Mouse (Mus musculus): Measurements from ENCODE around the gene Slc12a7. TPM values are rescaled to one million over a fixed set of nuclear protein-coding genes. Genes with fewer than 3 reads are reported as not detected.
A peak's percentile ranks its signal among the peaks of the same experiment; 100 is the strongest.
"Not testable (repeated sequence)": the region's sequence is repeated elsewhere in the genome, so short reads cannot be mapped to it uniquely, and the experiment has no call there.

The Slc12a7 gene
- polyA plus RNA-seq, 1 experiment: 24.8 TPM

DNA sequence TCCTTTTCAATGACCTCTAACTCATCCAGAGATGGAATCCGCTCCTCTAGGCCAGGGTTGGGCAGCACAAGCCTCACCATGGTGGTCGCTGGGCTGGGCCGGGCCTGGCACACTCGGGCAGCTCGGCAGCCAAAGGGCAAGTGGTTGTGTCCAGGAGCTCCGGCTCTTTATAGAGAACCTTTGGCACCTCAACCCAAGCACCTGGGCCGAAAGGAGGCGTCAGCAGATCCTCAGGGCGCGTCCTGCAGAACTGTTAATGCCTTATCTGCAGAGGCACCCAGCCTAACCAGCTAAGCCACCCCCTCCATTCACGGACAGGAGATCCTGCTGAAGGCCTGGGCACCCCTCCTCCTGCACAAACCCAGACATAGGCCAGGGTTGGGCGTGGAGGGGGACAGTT is 32.3 kb upstream of the Slc12a7 start:
- TF ChIP-seq POLR2A (IDR thresholded peaks at IDR 0.05; ENCODE audit: borderline replicate concordance, extremely low read depth, insufficient read depth, insufficient read length, poor library complexity, severe bottlenecking) (no peak), CTCF (IDR thresholded peaks at IDR 0.05; ENCODE audit: borderline replicate concordance, extremely low read depth, insufficient read depth, insufficient read length) (no peak)
- no peak for DNase-seq (ENCODE audit: low read depth)

DNA sequence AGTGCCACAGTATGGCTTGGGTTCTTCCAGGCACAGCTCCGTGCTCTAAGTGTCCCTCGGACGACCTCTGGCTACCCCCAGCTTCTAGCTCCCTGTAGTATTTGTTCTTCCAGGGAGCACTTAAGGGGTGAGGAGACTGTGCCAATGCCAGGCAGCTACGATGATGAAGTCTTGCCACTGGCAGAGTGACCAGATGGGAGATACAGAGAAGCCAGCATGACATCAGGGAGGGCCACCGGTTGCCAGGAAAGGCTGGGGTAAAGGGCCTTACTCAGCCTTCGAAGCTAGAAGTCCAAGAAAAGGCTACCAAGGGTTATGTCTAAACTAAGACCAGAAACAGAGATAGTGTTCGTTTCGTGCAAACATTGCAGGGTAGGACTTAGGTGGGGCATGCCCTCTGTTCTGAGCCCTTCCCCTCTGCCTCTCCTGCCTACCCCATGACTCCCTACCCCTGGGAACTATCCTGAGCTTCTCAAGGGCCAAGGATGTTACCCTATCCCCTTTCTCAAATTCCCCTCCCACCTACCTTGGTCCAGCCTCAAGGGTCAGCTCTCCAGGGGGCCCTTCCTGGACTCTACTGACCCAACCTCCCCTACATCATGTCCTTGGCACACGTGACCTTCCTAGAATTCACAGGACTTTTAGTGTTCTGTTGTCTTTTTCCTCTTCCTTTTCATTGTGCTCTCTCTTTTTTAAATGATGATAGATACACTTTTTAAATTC is 31.6 kb upstream of the Slc12a7 start:
- DNase-seq (ENCODE audit: low read depth): no peak
- no peak for TF ChIP-seq POLR2A (IDR thresholded peaks at IDR 0.05; ENCODE audit: borderline replicate concordance, extremely low read depth, insufficient read depth, insufficient read length, poor library complexity, severe bottlenecking)
- no peak for TF ChIP-seq CTCF (IDR thresholded peaks at IDR 0.05; ENCODE audit: borderline replicate concordance, extremely low read depth, insufficient read depth, insufficient read length)

DNA sequence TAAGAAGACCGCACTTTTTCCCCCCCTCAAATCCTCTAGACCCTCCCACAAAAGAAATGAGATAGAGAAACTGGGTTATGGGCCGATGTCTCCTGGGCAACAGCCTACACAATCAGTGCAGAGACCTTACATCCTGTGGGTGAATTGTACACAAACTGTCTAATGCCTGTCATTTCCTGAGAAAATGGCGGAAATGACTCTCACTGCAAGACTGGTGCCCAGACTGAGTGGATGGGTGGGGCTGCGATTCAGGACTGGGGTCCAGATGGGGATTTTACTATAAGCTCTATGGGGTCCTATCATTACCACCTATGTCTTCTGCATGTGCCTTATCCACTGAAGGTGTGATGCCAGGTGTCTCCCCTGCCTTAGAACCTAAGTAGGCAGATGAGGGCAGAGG is 30.1 kb upstream of the Slc12a7 start:
- no peak for TF ChIP-seq POLR2A (IDR thresholded peaks at IDR 0.05; ENCODE audit: borderline replicate concordance, extremely low read depth, insufficient read depth, insufficient read length, poor library complexity, severe bottlenecking)
- TF ChIP-seq CTCF (IDR thresholded peaks at IDR 0.05; ENCODE audit: borderline replicate concordance, extremely low read depth, insufficient read depth, insufficient read length): no peak

DNA sequence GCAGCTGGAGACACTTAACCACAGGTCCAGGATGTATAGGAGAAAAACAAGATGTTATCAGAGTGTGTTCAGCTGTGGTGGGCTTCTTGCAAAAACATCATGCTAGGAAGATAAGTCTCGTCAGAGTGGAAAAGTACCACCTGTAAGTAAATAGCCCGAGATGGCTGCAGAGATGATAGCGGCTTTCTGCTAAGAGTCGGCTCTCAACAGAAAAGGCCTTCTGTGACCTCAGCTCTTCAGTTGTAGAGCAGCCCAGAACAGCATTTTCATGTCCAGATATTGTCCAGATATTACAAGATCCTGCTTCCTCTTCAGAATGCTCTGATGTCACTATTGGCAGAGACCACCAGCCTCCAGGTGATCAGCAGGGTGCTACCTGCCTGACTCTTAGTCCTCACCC is 29.4 kb upstream of the Slc12a7 start:
- DNase-seq (ENCODE audit: low read depth): not testable (repeated sequence)

More for the DNA sequence above, 30.1 kb upstream of the Slc12a7 start:
- no peak for DNase-seq (ENCODE audit: low read depth)

DNA sequence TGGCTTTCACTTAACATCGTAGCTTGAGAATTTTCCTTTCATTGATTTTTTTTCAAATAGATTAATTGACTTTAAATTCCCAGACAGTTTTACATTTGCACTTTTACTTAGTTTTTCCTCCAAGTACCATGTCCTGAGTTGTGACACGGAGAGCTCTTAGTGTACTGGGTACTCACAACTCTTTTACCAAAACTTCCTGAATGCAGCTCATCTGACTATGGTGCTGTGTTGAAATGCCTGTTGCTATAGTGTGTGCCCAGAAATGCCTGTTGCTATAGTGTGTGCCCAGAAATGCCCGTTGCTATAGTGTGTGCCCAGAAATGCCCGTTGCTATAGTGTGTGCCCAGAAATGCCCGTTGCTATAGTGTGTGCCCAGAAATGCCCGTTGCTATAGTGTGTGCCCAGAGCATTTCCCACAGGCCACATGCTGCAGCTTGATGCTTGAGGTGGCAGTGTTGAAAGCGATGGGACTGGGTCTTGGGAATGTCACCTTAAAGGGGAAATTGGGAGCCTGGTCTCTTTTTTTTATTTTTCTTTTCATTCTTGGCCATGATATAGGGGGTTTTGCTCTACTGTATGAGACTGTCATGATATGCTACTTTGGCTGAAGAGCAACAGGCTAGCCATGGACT is 28.1 kb upstream of the Slc12a7 start, which contains the start of gene Slc6a19:
Slc6a19 (minus strand) TSS at position 172 of the 632 bp plus-strand sequence.
- peak; percentile 63 for DNase-seq (ENCODE audit: low read depth)
- TF ChIP-seq CTCF (IDR thresholded peaks at IDR 0.05; ENCODE audit: borderline replicate concordance, extremely low read depth, insufficient read depth, insufficient read length): no peak
- no peak for TF ChIP-seq POLR2A (IDR thresholded peaks at IDR 0.05; ENCODE audit: borderline replicate concordance, extremely low read depth, insufficient read depth, insufficient read length, poor library complexity, severe bottlenecking)

DNA sequence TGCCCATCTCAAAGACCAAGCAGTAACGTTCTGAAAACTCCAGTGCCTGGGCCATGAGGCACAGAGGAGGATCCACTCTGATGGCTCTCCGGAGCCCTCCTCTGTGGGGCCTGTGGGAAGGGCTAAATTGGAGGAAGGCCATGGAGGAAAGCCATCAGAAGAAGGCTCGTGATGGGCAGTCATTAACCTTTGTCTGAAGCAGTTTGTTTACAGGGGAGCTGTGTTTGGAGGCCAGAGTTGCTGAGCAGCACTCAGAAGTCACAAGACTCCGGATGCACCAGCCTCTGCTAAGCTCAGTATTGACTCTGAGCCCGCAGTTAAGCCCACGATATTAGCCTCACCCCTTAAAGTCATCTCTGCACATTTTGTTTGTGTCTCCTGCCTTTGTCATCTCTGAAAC is 23.4 kb upstream of the Slc12a7 start:
- no peak for TF ChIP-seq CTCF (IDR thresholded peaks at IDR 0.05; ENCODE audit: borderline replicate concordance, extremely low read depth, insufficient read depth, insufficient read length)
- no peak for TF ChIP-seq POLR2A (IDR thresholded peaks at IDR 0.05; ENCODE audit: borderline replicate concordance, extremely low read depth, insufficient read depth, insufficient read length, poor library complexity, severe bottlenecking)
- DNase-seq (ENCODE audit: low read depth): no peak

DNA sequence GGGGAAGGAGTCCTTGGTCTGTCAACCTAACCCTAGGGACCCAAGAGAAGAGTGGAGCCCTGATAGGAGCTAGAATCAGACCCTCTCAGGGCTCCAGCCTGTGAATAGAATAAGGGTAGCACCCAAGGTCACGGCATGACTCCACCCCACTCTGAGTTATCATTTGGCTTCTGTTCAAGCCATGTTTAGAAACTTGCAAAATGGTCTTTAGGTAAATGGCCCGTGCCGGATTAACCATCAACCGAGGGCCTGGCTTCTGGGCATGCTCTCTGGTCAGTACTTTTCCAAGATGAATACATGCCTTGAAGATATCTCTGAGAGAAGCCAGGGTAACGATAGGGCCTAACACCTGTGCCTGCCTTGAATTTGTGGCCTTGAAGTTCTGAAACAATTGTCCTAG is 21.7 kb upstream of the Slc12a7 start:
- DNase-seq (ENCODE audit: low read depth): no peak
- TF ChIP-seq CTCF (IDR thresholded peaks at IDR 0.05; ENCODE audit: borderline replicate concordance, extremely low read depth, insufficient read depth, insufficient read length) (no peak), POLR2A (IDR thresholded peaks at IDR 0.05; ENCODE audit: borderline replicate concordance, extremely low read depth, insufficient read depth, insufficient read length, poor library complexity, severe bottlenecking) (no peak)

DNA sequence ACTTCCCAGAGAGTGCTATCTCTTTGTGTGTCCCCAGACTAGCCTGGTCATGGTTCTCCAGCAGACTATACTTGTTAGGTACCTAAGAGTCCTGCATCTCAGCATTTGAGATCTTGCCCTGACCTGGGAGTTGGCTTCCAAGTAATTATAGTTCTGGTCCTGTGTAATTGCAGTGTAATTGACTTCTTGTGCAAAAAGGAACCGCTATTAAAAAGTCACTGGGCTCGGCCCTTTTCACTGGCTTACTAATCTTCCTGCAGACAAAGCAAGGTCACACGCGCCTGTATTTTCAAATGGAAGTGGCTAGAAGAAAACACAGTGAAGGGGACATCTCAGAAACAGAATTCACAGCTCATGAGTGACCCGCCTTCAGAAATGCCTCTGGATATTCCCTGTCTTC is 21.1 kb upstream of the Slc12a7 start:
- TF ChIP-seq CTCF (IDR thresholded peaks at IDR 0.05; ENCODE audit: borderline replicate concordance, extremely low read depth, insufficient read depth, insufficient read length) (no peak), POLR2A (IDR thresholded peaks at IDR 0.05; ENCODE audit: borderline replicate concordance, extremely low read depth, insufficient read depth, insufficient read length, poor library complexity, severe bottlenecking) (no peak)
- DNase-seq (ENCODE audit: low read depth): no peak

DNA sequence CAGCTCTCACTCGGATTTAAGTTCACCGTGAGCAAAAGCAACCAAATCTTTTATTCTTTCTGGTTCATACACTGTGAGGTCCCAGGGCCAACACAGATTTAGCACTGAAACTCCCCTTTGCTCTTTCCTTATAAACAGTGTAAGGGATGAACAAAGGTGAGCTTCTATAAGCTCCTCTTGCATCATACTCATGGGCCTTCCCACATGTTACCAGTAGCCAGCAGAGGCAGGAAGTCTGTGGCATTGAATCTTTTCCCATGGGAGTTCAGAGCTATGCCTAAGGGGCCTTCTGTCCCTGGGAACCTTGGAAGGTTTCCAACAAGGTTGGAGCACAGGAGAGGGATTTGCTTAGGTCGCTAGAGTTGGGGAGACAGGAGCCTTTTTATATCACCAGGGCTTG is 20.7 kb upstream of the Slc12a7 start:
- DNase-seq (ENCODE audit: low read depth): no peak
- TF ChIP-seq POLR2A (IDR thresholded peaks at IDR 0.05; ENCODE audit: borderline replicate concordance, extremely low read depth, insufficient read depth, insufficient read length, poor library complexity, severe bottlenecking) (no peak), CTCF (IDR thresholded peaks at IDR 0.05; ENCODE audit: borderline replicate concordance, extremely low read depth, insufficient read depth, insufficient read length) (no peak)

DNA sequence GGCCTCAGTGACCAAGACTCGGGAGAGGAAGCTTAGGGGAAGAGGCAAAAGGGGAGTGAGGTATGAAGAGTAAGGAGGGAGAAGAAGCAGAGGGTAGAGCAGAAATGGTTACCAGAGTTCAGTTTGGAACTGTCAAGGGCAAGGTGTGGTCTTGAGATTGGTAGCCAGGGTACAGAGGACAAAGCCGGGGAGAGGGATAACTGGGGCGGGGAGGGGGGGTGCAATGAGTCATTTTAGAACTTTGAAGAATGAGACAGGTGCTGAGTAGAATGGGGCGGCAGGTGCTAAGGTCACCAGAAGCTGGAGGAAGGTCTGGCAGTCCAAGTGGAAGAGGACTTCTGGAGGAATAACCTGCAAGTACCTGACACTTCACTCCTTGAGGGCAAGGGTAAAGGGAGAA is 19.7 kb upstream of the Slc12a7 start:
- no peak for DNase-seq (ENCODE audit: low read depth)
- TF ChIP-seq POLR2A (IDR thresholded peaks at IDR 0.05; ENCODE audit: borderline replicate concordance, extremely low read depth, insufficient read depth, insufficient read length, poor library complexity, severe bottlenecking) (no peak), CTCF (IDR thresholded peaks at IDR 0.05; ENCODE audit: borderline replicate concordance, extremely low read depth, insufficient read depth, insufficient read length) (no peak)

DNA sequence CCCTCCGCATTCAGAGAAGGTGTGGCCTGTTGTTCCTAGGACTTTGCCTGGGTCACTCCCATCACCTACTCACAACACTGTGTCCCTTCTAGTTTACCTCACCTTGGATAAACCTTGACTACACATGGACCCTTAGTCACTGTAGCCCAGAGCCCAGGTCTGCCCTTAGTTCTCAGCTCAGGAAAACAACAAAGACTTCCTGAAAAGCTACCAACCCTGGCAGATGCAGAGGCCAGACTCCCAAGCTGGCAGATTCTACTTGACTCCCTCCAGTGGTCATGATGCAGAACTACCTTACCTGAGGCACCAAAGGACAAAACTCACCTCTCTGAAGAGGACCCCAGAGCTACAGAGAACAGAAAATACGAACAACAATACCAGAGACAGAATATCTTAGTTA is 18.9 kb upstream of the Slc12a7 start:
- no peak for TF ChIP-seq POLR2A (IDR thresholded peaks at IDR 0.05; ENCODE audit: borderline replicate concordance, extremely low read depth, insufficient read depth, insufficient read length, poor library complexity, severe bottlenecking)
- TF ChIP-seq CTCF (IDR thresholded peaks at IDR 0.05; ENCODE audit: borderline replicate concordance, extremely low read depth, insufficient read depth, insufficient read length): peak; percentile 35; the same call in 1 of the 2 replicates
- peak; percentile 37 for DNase-seq (ENCODE audit: low read depth)

DNA sequence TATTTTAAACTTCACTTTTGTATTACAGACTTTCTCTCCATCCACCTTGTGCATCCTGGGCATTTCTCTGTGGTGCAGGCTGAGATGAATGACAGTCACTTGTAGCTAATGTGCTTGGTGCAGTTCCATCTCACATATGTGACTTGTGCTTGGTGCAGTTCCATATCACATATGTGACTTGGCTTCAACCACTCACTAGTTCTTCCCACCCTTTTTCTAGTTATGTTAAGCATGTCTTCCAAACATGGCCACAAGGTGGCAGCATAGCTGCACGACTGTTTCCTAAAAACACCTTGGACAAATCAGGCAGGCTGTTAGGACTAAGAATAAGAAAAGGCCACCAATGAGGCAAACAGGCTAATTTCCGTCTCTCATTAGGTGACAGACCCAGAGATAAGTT is 14.7 kb upstream of the Slc12a7 start:
- DNase-seq (ENCODE audit: low read depth): peak; percentile 94
- TF ChIP-seq CTCF (IDR thresholded peaks at IDR 0.05; ENCODE audit: borderline replicate concordance, extremely low read depth, insufficient read depth, insufficient read length): peak; percentile 84; the same call in 1 of the 2 replicates
- TF ChIP-seq POLR2A (IDR thresholded peaks at IDR 0.05; ENCODE audit: borderline replicate concordance, extremely low read depth, insufficient read depth, insufficient read length, poor library complexity, severe bottlenecking): no peak
